Comparison of ENCODE assay signal across 8 mouse cellular contexts in the genomic region with DNA sequence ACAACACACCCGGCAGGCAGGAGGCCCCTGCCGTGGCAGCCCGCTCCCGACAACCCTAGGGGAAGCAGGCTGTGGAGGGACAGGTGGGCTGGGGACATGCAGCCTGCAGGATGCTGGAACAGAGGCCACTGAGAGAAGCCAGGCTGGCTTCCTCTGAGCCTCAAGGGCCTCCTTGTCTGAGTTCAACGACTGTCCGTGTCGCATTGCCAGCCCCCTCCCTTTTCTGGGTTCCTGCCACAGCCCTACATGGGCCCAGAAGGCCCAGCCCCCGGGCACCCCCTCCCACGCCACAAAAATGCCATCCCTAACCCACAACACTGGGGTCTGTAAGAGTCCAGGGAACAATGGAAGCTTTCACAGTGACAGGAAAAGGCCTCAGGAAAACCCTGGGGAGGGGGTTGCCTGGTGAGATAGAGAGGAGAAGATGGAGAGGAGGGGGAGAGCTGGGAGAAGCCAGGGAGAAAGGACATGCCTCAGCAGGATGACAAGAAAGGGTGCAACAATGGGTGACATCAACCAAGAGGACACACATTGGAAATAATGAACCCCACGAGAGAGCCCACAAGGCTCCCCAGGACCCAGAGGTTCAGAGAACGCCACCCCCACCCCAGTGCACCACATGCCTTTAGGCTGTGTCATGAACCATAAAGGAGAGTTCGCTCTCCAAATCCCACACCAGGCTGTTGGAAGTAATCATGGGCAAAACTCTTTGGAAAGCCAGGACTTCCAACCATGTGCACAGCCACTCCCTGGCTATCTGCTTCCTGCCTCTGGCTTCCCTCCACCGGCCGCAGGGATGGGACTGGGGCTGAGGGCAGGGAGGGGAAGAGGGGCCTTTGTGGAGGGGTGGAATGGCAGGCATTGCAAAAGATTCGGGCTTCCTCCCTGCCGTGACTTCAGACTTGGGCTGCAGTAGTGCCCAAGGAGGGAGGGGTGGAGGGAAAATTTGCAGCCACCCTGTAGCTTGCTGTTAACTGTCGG. TPM values are rescaled to one million over a fixed set of nuclear protein-coding genes. Genes with fewer than 3 reads are reported as not detected.
A peak's percentile ranks its signal among the peaks of the same experiment; 100 is the strongest.
DNase-seq lines count a peak whose midpoint lies in the region; ATAC-seq lines count a peak whose summit lies in the region.

No protein-coding gene starts in this region.

- WGBS in neural tube, embryonic 11.5 days: 30% methylated on average over 17 of the region's 17 CpGs
- 33% methylated on average over 17 of the region's 17 CpGs for WGBS in heart, embryonic 13.5 days
- WGBS in limb, embryonic 15.5 days: 20% methylated on average over 17 of the region's 17 CpGs

- no peaks in the 10 kb centered on the region for H3K9me3 ChIP-seq in neural tube, embryonic 11.5 days (ENCODE audit: control insufficient read depth, low read length)
- H3K9me3 ChIP-seq in heart, embryonic 13.5 days: no peaks in the 10 kb centered on the region
- H3K9me3 ChIP-seq in limb, embryonic 15.5 days: no peaks in the 10 kb centered on the region

- H3K4me3 ChIP-seq in neural tube, embryonic 11.5 days (ENCODE audit: low read depth, low read length): no peak overlapping the region
- no peak overlapping the region for H3K4me3 ChIP-seq in heart, embryonic 13.5 days
- no peak overlapping the region for H3K4me3 ChIP-seq in limb, embryonic 15.5 days

- H3K27ac ChIP-seq in neural tube, embryonic 11.5 days (ENCODE audit: low read depth, low read length): peak overlapping the region; percentile 39; the same call in 1 of the 2 replicates
- peak overlapping the region; percentile 97 for H3K27ac ChIP-seq in heart, embryonic 13.5 days (replicated peaks)
- peak overlapping the region; percentile 91 for H3K27ac ChIP-seq in limb, embryonic 15.5 days

- no peaks in the 10 kb centered on the region for H3K27me3 ChIP-seq in neural tube, embryonic 11.5 days (ENCODE audit: control insufficient read depth, insufficient read depth, low read length)
- H3K27me3 ChIP-seq in heart, embryonic 13.5 days (replicated peaks): no peaks in the 10 kb centered on the region
- H3K27me3 ChIP-seq in limb, embryonic 15.5 days: no peaks in the 10 kb centered on the region

- H3K4me1 ChIP-seq in neural tube, embryonic 11.5 days (ENCODE audit: control insufficient read depth, insufficient read depth, low read length): peaks cover 16% of the 10 kb centered on the region
- peaks cover 59% of the 10 kb centered on the region for H3K4me1 ChIP-seq in heart, embryonic 13.5 days
- peaks cover 56% of the 10 kb centered on the region for H3K4me1 ChIP-seq in limb, embryonic 15.5 days

- H3K9ac ChIP-seq in neural tube, embryonic 11.5 days (ENCODE audit: low read length): peak overlapping the region; percentile 29
- H3K9ac ChIP-seq in heart, embryonic 13.5 days: peak overlapping the region; percentile 69
- H3K9ac ChIP-seq in limb, embryonic 15.5 days: no peak overlapping the region

- peak; percentile 50 for DNase-seq in neural tube, embryonic 11.5 days (ENCODE audit: low spot score)
- no peak for DNase-seq in neural tube, embryonic 10.5 days (ENCODE audit: extremely low spot score, low spot score)
- DNase-seq in fibroblast of lung, adult 2 months (ENCODE audit: low read depth): peak; percentile 79
- peak; percentile 91 for DNase-seq in retina, postnatal 1 day
- no peak for DNase-seq in adrenal gland, postnatal 25 days
- no peak for DNase-seq in right cerebral cortex, postnatal 25 days

- H3K36me3 ChIP-seq in neural tube, embryonic 11.5 days (ENCODE audit: control insufficient read depth, insufficient read depth, low read length): no peaks in the 10 kb centered on the region
- peaks cover 13% of the 10 kb centered on the region for H3K36me3 ChIP-seq in heart, embryonic 13.5 days
- no peaks in the 10 kb centered on the region for H3K36me3 ChIP-seq in limb, embryonic 15.5 days

- no peak overlapping the region for H3K4me2 ChIP-seq in neural tube, embryonic 11.5 days (ENCODE audit: low read depth)
- H3K4me2 ChIP-seq in heart, embryonic 13.5 days: no peak overlapping the region
- peak overlapping the region; percentile 17; the same call in 1 of the 2 replicates for H3K4me2 ChIP-seq in limb, embryonic 15.5 days

- no peak for ATAC-seq in neural tube, embryonic 11.5 days (ENCODE audit: insufficient read depth, low FRiP score, low TSS enrichment)
- peak; percentile 12; the same call in 1 of the 2 replicates for ATAC-seq in heart, embryonic 13.5 days (ENCODE audit: extremely low read depth, insufficient number of reproducible peaks, low FRiP score, low TSS enrichment)
- no peak for ATAC-seq in limb, embryonic 15.5 days (ENCODE audit: insufficient number of reproducible peaks, low FRiP score, low TSS enrichment, low read depth)

RNA-seq across cellular contexts. Expression of a gene that starts 33.8 kb away (rescaled TPM):
- polyA plus RNA-seq in neural tube, embryonic 11.5 days (2014; fragmentation: Nextera tagmentation; extraction: Ambion mirVana): 22.3 and 22.6 TPM in 2 replicates
- polyA plus RNA-seq in heart, embryonic 13.5 days (2015; fragmentation: Nextera tagmentation; extraction: Ambion mirVana): 20.8 and 22.6 TPM in 2 replicates
- 31.6 and 35.4 TPM in 2 replicates for polyA plus RNA-seq in limb, embryonic 15.5 days (2015; fragmentation: Nextera tagmentation; extraction: Ambion mirVana)
- 16.2 and 18.4 TPM in 2 replicates for total RNA-seq in adrenal gland, postnatal 25 days (2021)

RNA-seq across cellular contexts. Expression of a gene that starts 41.1 kb away (rescaled TPM):
- polyA plus RNA-seq in neural tube, embryonic 11.5 days (2014; fragmentation: Nextera tagmentation; extraction: Ambion mirVana): 38.7 TPM in 2 replicates
- 93.7 and 99.8 TPM in 2 replicates for polyA plus RNA-seq in heart, embryonic 13.5 days (2015; fragmentation: Nextera tagmentation; extraction: Ambion mirVana)
- polyA plus RNA-seq in limb, embryonic 15.5 days (2015; fragmentation: Nextera tagmentation; extraction: Ambion mirVana): 26.4 and 32.1 TPM in 2 replicates
- 29.4 and 35.9 TPM in 2 replicates for total RNA-seq in adrenal gland, postnatal 25 days (2021)

Comparison
In these comparisons a context has a peak if more than half of its experiments do, and no peak if none do; other contexts are left out.
1. DNase-seq: peak in neural tube, embryonic 11.5 days (single experiment), fibroblast of lung, adult 2 months (single experiment) and retina, postnatal 1 day (single experiment); none in neural tube, embryonic 10.5 days (single experiment), adrenal gland, postnatal 25 days (single experiment) and right cerebral cortex, postnatal 25 days (single experiment).
2. H3K27ac ChIP-seq: peak in every context shown above with its lines; median percentile 97 in heart, embryonic 13.5 days; 91 in limb, embryonic 15.5 days; 39 in neural tube, embryonic 11.5 days.